Mouse (Mus musculus) c-Kit-negative CD71-positive TER-119-positive erythroid progenitor cells, embryonic 14.5 days (primary cell): Measurements from ENCODE around the gene A830018L16Rik.

Source experiments
- DNase-seq: peaks from one replicate; pipeline ENCODE4 v3.0.0-alpha.2; 2013; ENCODE audit warnings: low read depth, low spot score

A830018L16Rik gene

DNA sequence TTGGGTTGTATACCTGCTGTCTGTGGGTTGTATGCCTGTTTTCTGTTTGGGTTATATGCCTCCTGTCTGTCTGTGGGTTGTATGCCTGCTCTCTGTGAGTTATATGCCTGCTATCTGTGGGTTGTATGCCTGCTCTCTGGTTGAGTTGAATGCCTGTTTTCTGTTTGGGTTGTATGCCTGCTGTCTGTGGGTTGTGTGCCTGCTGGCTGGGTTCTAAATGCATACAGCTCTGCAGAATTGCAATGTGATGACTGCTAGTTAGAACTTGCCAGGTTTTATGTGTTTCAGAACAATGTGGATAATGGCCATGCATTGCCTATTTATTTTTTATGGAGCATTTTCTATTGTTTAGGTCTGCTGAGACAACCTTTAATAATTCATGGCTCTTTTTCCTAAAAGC is 236.2 kb downstream of the A830018L16Rik start:
- DNase-seq, result no peak

DNA sequence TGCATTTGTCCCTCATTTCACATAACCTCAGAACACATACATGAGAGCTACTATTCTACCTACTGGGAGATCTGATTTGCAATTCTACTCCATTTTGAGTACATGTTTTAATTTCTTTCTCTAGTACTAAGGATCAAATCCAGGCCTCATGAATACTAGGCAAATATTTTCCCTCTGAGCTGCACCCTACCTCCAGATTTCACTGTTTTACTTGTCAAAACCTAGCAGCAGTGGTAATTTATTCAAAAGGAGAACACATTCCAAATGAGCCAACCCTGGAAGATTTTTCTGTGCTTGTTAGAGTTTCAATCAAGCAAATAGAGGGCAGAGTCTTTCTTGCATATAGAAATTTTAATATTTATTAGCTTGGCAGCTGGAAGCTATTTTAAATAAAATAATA is 238.9 kb downstream of the A830018L16Rik start:
- no peak for DNase-seq

GRCm38 (mm10) chr1:11657341-11658060 is 243.6 kb downstream of the A830018L16Rik start:
- DNase-seq, result peak; percentile 33

DNA sequence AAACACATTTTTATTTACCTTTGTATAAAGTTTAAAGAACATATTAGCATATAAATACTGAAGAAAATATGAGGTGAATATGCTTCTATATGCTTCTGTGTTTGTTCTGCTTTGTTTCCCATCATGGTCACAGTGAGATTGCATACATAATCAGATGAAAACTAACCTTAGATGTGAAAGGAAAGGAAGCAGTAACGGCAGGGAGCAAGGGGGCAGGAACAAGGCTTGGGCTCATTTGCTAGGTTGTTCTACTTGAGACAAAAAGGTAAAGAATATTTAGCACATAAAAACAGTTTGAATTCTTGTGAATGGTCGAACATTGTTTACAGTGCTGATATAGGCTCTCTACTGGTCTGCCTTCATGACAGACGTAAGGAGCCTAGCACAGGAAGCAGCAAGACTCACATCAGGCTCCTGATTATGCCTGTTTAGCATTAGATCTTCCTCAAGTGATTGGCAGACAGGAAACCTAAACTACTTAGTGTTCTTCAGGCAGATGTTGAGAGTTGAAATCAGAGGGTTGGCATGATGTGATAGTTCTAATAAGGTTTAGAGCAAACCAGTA is 244.2 kb downstream of the A830018L16Rik start:
- no peak for DNase-seq

- DNase-seq, result no peak
Measured at GRCm38 (mm10) chr1:11744749-11745314, 330.9 kb downstream of the A830018L16Rik start.

DNA sequence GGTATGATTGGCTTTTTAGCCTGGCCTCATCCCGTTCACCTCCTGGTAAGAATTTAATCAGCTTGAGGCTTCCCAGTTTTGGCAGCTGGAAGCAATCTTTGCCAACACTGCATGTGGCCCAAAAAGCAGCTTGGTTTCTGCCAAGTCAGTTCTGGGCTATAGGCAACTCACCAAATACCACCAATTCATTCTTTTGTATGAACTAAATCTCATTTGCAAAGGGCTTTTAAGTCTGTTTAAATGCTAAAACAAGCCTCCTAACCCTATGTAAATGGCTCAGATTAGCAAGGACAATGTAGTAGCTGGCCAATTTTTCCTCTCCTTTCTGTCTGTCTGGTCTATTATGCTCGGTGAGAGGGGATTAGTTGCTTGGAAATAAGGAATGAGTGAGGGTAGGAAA is 334.5 kb downstream of the A830018L16Rik start:
- no peak for DNase-seq

GRCm38 (mm10) chr1:11750065-11750464 is 336.2 kb downstream of the A830018L16Rik start:
- no peak for DNase-seq

- no peak for DNase-seq
Measured at GRCm38 (mm10) chr1:11750607-11751006, 336.7 kb downstream of the A830018L16Rik start.

- DNase-seq, result no peak
Measured at GRCm38 (mm10) chr1:11751996-11752395, 338.1 kb downstream of the A830018L16Rik start.

- DNase-seq, result no peak
Measured at GRCm38 (mm10) chr1:11788264-11788663, 374.4 kb downstream of the A830018L16Rik start.

GRCm38 (mm10) chr1:11792820-11793219 is 378.9 kb downstream of the A830018L16Rik start:
- no peak for DNase-seq

DNA sequence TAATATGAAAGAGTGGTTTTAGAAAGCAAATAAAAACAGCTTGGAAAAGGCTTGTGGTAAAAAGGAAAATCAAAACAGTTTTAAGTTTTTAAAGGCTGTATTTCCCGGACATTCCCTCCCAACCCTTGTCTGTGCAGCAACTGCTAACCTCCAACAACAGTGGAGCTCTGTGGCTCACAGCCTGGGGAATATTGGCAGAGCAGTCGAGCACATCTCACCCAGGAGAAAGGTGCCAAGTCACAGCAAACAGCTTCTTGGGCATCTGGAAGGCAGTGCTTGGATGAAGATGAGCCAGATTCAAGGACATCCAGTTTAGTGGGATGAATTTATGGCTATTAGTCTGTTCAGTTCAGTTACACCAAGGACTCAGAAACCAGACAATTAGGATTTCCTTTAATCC is 381.8 kb downstream of the A830018L16Rik start:
- no peak for DNase-seq

GRCm38 (mm10) chr1:11872847-11873246 is 458.9 kb downstream of the A830018L16Rik start:
- no peak for DNase-seq

DNA sequence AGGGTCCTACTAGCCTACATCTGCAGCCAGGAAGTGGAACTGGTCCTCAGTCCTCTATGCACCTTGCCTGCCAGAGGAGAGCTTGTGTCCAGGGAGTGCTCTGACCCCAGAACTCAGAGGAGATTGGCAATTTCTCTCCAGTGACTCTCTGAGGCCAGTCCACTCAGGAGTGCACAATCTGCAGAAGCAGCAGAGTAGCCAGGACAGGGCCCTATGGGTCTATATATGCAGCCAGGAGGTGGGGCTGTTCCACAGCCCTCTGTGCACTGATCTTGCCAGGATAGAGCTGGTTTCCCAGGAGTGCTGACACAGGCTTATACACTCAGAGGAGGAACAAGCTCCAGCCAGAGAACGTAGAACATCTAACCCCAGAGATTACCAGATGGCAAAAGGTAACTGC is 459.7 kb downstream of the A830018L16Rik start:
- DNase-seq, result no peak

GRCm38 (mm10) chr1:11881706-11882105 is 467.8 kb downstream of the A830018L16Rik start:
- no peak for DNase-seq

DNA sequence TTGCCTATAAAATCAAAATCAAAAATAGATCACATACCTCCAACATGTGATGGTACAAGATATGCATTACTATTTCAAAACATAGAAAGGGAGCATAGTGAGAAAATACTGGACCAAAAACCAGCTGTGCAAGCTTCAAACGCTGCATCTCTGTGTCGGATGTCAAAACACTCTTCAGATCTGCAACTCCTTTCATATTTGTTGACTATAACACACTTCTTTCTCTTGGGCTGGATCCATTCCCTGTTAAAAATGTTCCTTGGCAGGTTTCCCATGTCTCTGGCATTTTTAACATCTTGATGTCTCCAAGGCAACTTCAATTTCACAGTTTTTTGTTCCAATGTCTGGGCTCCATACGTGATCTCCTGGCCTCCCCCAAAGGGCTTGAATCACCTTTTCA is 481.8 kb downstream of the A830018L16Rik start:
- DNase-seq, result no peak

DNA sequence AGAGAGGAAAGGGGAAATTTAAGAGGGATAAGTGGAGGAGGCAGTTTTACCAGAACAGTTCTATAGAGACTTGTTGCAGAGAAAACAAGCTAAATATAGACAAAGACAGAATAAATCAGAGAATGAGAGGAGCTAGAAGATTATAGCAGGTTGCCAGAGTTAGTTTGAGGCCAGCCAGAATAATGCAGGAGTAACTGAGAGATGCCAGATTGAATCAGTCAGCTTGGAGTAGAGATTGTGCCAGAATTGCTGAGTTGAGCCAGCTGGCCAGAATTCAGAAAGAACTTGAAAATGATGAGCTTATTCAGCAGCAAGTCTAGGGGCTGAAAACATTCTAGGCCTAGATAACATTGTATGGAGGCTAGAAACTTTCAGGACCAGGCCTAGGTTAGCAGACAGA is 502.0 kb downstream of the A830018L16Rik start:
- no peak for DNase-seq

DNA sequence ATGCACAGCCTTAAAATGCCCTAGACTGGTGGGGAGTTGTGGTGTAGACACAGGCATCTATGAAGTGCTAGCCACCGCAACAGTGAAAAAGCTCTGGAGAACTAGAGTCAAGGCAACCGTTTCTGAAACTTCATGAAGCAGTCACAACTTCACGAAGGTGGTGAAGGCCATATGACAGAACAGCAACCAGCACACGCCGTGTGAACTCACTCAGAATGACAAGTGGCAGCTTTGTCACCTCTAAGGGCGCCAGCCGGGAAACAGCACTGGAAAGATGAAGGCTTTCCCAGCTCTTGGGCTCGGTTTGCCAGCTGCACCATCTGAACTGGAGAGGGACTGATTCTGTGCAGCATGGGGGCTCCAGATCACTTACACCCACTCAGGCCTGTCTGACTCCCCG is 523.1 kb downstream of the A830018L16Rik start:
- DNase-seq, result no peak

- DNase-seq, result no peak
Measured at GRCm38 (mm10) chr1:11959421-11960206, 545.7 kb downstream of the A830018L16Rik start.

DNA sequence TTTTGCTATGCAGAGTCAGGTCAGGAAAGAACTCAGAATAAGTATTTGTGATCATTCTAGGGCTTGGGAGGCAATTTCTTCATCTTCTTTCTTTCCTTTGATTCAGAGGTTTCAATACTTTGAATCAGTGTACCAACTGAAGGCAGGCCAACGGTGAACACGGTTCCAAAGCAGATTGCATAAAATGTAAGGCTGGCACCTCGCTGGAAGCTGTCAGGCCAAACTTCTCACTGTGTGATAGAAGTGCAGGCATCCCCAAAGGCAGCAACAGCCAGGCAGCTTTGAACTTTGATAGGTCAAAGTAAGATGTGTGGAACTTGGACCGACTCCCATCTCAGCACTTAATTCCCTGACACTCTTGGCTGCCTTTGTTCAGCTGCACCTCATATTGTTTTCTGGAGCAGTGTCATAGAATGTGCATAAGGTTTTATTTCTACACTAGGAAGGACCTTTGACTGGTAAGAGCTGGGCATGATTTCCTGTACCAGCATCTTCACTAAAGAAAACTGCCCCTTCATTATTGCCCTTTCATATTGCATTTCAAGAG is 568.8 kb downstream of the A830018L16Rik start:
- DNase-seq, result no peak

GRCm38 (mm10) chr1:11990011-11990410 is 576.1 kb downstream of the A830018L16Rik start:
- DNase-seq, result no peak

GRCm38 (mm10) chr1:11996297-11996878 is 582.5 kb downstream of the A830018L16Rik start:
- DNase-seq, result no peak
